In genomic region chr12:91980321-91980720, GRCm38 (mm10) we compare ENCODE assay signal across 12 mouse cellular contexts.
"Had no signal": no experiment of that assay in that cellular context is flagged by ENCODE, and none has a peak within 500 bp of the region (broad histone marks: within the 10 kb centered on the region; RNA-seq: fewer than 3 reads in every experiment).

No protein-coding gene starts in this region.

- DNase-seq: left cerebral cortex, postnatal 4 days; liver; liver, embryonic 13.5 days; liver, postnatal 0 days; lung, adult 18-20 months; lung, adult 2 months; lung, embryonic 14.5 days; lung, postnatal 10 days; lung, postnatal 14 days; lung, postnatal 36 days; lung, postnatal 4 days; midbrain, embryonic 14.5 days had no signal
